Mouse (Mus musculus): ENCODE measurements at regions not wholly inside any gene's neighbourhood (a gene's known extent, or its start where the extent isn't known, plus 50 kb on each side); places are given as distances from the start of the nearest gene placed in this dataset.

DNA sequence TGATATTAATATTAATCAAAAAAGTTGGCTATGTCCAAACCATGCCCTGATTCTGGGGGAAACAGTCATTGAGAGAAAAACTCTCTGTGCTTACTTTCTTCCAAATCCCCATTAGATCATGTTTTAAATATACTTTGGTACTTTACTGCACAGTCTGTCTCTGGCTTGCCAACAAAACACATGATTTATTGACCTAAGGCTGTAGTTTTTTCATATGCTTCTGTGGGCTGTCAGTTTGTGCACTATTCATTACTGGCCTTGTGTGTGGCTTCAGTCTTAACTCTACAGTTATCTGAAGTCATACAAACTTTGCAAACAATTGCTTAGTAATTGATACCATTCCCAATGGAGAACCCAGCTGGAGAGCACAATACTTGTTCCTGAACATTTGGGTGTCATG lies 149.1 kb upstream of the Mbnl1 start:
- H3K27ac ChIP-seq: no peak overlapping the region
- DNase-seq (ENCODE audit: extremely low spot score in 1 of 2, low spot score in 2 of 2): no peak
- no peak overlapping the region for H3K4me3 ChIP-seq
- no peak for TF ChIP-seq CTCF (IDR thresholded peaks at IDR 0.05)
- intact Hi-C loops (cut with DNase I): no loop called here

- Histone ChIP-seq H3K27ac (no peak overlapping the region), H3K4me3 (no peak overlapping the region)
- no peak for TF ChIP-seq CTCF (IDR thresholded peaks at IDR 0.05)
- intact Hi-C loops (cut with DNase I): no loop called here
- no peak for DNase-seq (ENCODE audit: extremely low spot score in 1 of 2, low spot score in 2 of 2)
These were observed 148.2 kb upstream of the Mbnl1 start for GRCm38 (mm10) chr3:60324416-60324815.

- no peak for DNase-seq (ENCODE audit: extremely low spot score in 1 of 2, low spot score in 2 of 2)
- Histone ChIP-seq H3K4me3 (no peak overlapping the region), H3K27ac (no peak overlapping the region)
- no peak for TF ChIP-seq CTCF (IDR thresholded peaks at IDR 0.05)
- intact Hi-C loops (cut with DNase I): no loop called here
These were observed 147.7 kb upstream of the Mbnl1 start for GRCm38 (mm10) chr3:60324969-60325368.

- no peak overlapping the region for H3K27ac ChIP-seq
- intact Hi-C loops (cut with DNase I): no loop called here
- TF ChIP-seq CTCF (IDR thresholded peaks at IDR 0.05): no peak
- no peak for DNase-seq (ENCODE audit: extremely low spot score in 1 of 2, low spot score in 2 of 2)
- no peak overlapping the region for H3K4me3 ChIP-seq
These were observed 140.2 kb upstream of the Mbnl1 start for GRCm38 (mm10) chr3:60332460-60332859.

DNA sequence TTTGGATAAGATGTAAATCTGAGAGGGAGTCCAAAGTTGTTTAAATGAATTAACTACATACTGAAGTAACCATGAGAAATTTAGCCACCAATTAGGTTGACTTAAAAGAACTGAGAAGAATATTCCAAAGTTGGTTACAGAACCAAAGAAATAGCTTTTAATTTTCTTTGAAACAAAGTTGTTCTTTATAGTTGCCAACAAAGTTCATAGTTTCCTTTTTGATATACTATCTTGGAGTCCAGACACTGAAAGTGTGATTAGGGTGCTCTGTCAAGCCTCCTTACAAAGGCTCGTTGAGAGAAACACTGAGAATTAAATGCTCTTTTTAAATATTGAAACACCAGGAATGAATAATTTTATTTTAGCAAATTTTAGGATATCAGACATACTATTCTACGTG lies 139.0 kb upstream of the Mbnl1 start:
- no peak for DNase-seq (ENCODE audit: extremely low spot score in 1 of 2, low spot score in 2 of 2)
- Histone ChIP-seq H3K27ac (no peak overlapping the region), H3K4me3 (no peak overlapping the region)
- intact Hi-C loops (cut with DNase I): no loop called here
- no peak for TF ChIP-seq CTCF (IDR thresholded peaks at IDR 0.05)

DNA sequence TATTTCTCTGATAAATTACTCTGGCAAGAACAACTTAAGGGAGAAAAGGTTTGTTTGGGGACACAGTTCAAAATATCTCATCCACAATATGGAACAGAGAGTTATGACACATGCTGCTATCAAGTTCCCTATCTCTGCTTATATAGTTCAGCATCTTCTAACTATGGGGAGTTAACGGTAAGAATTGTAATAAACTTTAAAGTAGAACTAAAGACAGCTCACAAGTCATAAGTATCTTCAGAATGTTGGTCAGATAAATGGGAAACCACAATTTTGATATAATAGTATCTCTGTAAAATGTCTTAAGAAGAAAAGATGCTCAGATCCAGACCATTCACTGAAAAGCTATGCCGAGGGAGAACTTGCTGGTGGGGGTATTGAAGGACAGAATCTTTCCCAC lies 138.5 kb upstream of the Mbnl1 start:
- DNase-seq (ENCODE audit: extremely low spot score in 1 of 2, low spot score in 2 of 2): no peak
- H3K27ac ChIP-seq: no peak overlapping the region
- TF ChIP-seq CTCF (IDR thresholded peaks at IDR 0.05): no peak
- intact Hi-C loops (cut with DNase I): no loop called here
- no peak overlapping the region for H3K4me3 ChIP-seq

DNA sequence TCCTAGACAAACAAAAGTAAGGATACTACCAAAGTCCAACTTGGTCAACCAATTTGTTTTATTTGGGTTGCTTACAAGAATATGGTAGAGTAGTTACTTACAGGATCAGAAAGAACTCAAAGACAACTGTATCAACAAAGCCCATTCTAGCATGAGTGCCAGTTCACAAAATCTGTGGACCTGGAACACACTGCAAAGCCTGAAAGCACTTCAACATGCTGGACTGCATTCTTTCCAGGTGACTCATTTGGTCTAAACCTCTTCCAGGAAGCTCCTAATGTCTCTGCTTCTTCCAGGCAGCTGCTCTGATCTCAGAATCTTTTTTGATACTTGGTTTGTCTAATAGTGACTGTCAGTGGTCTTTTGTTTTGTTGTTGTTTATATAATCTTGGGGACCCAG lies 126.2 kb upstream of the Mbnl1 start:
- no peak overlapping the region for H3K4me3 ChIP-seq
- H3K27ac ChIP-seq: no peak overlapping the region
- intact Hi-C loops (cut with DNase I): no loop called here

GRCm38 (mm10) chr3:60347049-60347448 lies 125.6 kb upstream of the Mbnl1 start:
- Histone ChIP-seq H3K27ac (no peak overlapping the region), H3K4me3 (no peak overlapping the region)
- intact Hi-C loops (cut with DNase I): no loop called here
- DNase-seq (ENCODE audit: extremely low spot score in 1 of 2, low spot score in 2 of 2): no peak
- TF ChIP-seq CTCF (IDR thresholded peaks at IDR 0.05): no peak

More for the DNA sequence above, 126.2 kb upstream of the Mbnl1 start:
- no peak for DNase-seq (ENCODE audit: extremely low spot score in 1 of 2, low spot score in 2 of 2)
- TF ChIP-seq CTCF (IDR thresholded peaks at IDR 0.05): no peak

DNA sequence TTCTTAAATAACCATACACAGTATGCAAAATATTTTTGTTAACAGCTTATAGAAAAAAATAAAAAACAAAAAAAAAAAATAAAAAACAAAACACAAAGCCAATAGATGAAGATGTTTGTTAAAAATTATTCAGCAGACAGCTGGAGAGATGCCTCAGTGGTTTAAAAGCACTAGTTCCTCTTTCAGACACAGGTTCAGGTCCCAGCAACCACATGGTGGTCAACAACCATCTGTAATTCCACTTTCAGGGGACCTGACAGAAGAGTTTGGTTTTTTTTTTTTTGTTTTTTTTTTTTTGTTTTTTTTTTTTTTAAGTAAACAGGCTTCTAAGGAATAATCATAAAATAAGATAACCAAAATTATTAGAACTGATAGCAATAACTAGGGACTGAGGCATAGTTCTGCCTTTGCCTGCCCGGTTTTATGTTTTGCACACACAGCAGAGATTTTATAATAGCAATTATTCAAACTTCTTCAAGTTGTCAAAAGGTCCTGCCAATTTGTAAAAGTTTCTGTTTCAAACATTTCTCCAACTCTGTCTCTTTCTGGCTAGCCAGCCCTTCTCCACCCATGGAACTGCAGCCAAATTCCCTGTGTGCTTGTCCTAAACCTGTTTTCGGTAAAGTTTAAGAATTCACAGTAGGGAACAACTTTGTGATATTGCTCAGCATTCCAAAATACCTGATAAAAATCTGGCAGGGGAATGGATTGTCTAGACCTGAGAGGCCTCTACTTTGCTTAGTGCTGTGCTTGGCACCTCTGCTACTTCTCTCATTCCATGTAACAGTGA lies 101.3 kb upstream of the Mbnl1 start:
- Histone ChIP-seq H3K27ac (no peak overlapping the region), H3K4me3 (no peak overlapping the region)
- intact Hi-C loops (cut with DNase I): no loop called here
- DNase-seq (ENCODE audit: extremely low spot score in 1 of 2, low spot score in 2 of 2): no peak
- TF ChIP-seq CTCF (IDR thresholded peaks at IDR 0.05): no peak

DNA sequence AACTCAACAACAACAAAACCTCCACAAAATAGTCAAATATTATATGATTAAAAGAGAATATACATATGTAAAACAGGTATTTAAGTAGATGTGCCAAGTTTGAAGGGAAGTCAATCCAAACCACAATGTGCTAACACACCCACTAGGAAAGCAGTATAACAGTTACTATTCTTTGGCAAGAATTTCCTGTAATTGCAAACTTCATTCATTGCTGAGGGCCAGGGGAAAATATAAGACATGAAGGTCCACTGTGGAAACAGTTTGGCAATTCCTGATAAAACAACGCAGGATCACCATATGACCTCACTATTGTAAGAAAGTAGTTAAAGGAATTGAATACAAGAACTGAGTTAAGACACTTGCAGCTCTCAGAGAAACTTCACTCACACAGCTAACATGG lies 99.0 kb upstream of the Mbnl1 start:
- DNase-seq (ENCODE audit: extremely low spot score in 1 of 2, low spot score in 2 of 2): no peak
- no peak for TF ChIP-seq CTCF (IDR thresholded peaks at IDR 0.05)
- H3K4me3 ChIP-seq: no peak overlapping the region
- intact Hi-C loops (cut with DNase I): no loop called here
- H3K27ac ChIP-seq: no peak overlapping the region

DNA sequence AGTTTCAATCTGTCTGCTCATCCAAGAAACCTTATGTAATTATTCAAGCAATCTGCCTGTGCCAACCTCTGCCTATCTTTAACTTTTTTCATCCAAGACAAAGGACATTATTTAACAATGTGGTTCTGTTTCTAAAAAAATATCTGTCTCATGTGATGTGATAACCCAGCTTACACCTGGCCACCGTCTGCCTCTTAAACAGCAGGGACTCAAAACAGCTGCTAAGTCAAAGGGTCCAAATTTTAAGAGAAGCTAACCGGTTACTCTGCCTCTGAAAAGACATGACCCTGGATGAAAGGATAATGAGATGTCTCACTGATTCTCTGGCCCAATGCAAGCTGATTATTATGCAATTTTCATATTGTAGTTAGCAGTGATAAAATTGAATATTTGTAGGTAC lies 84.0 kb upstream of the Mbnl1 start:
- Histone ChIP-seq H3K27ac (no peak overlapping the region), H3K4me3 (no peak overlapping the region)
- no peak for TF ChIP-seq CTCF (IDR thresholded peaks at IDR 0.05)
- DNase-seq (ENCODE audit: extremely low spot score in 1 of 2, low spot score in 2 of 2): no peak
- intact Hi-C loops (cut with DNase I): no loop called here

GRCm38 (mm10) chr3:60389032-60389431 lies 83.6 kb upstream of the Mbnl1 start:
- no peak for DNase-seq (ENCODE audit: extremely low spot score in 1 of 2, low spot score in 2 of 2)
- no peak for TF ChIP-seq CTCF (IDR thresholded peaks at IDR 0.05)
- no peak overlapping the region for H3K4me3 ChIP-seq
- intact Hi-C loops (cut with DNase I): no loop called here
- H3K27ac ChIP-seq: no peak overlapping the region

DNA sequence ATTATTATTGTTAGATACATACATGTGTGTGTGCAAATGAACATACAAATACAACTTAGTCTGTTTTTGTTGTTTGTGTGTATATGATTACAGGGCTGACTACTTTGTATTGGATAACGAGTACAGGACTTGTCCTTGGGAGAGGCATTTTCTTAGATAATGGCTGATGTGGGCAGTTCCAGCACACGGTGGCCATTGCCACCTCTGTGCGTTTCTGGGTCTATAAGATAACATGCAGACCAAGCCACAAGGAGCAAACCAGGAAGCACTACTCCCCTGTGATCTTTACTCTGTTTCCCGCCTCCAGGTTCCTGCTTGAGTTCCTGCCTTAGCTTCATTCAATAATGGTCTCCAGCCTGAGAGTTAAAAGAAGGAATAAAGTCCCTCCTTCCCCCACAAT lies 77.3 kb upstream of the Mbnl1 start:
- Histone ChIP-seq H3K27ac (no peak overlapping the region), H3K4me3 (no peak overlapping the region)
- DNase-seq (ENCODE audit: extremely low spot score in 1 of 2, low spot score in 2 of 2): no peak
- intact Hi-C loops (cut with DNase I): no loop called here
- no peak for TF ChIP-seq CTCF (IDR thresholded peaks at IDR 0.05)
